Mouse (Mus musculus): ENCODE data around the gene Ehd1.
"Not testable (repeated sequence)": the region's sequence is repeated elsewhere in the genome, so short reads cannot be mapped to it uniquely, and the experiment has no call there.

Ehd1 gene

GRCm38 (mm10) chr19:6279481-6280144 lies 3.1 kb downstream of the Ehd1 start:
- DNase-seq (ENCODE audit: low read depth, low spot score): no peak

- no peak for DNase-seq (ENCODE audit: low read depth, low spot score)
Observed at GRCm38 (mm10) chr19:6280554-6280953, 4.0 kb downstream of the Ehd1 start.

- DNase-seq (ENCODE audit: low read depth, low spot score): no peak
Observed at GRCm38 (mm10) chr19:6281122-6282020, 4.8 kb downstream of the Ehd1 start.

GRCm38 (mm10) chr19:6283001-6283400 lies 6.5 kb downstream of the Ehd1 start:
- DNase-seq (ENCODE audit: low read depth, low spot score): no peak

GRCm38 (mm10) chr19:6284502-6284901 lies 8.0 kb downstream of the Ehd1 start:
- DNase-seq (ENCODE audit: low read depth, low spot score): no peak

- DNase-seq (ENCODE audit: low read depth, low spot score): no peak
Observed at GRCm38 (mm10) chr19:6285226-6285625, 8.7 kb downstream of the Ehd1 start.

GRCm38 (mm10) chr19:6285632-6286433 lies 9.3 kb downstream of the Ehd1 start:
- no peak for DNase-seq (ENCODE audit: low read depth, low spot score)

GRCm38 (mm10) chr19:6286434-6287401 lies 10.2 kb downstream of the Ehd1 start:
- no peak for DNase-seq (ENCODE audit: low read depth, low spot score)

GRCm38 (mm10) chr19:6288236-6288894 lies 11.8 kb downstream of the Ehd1 start:
- DNase-seq (ENCODE audit: low read depth, low spot score): no peak

- no peak for DNase-seq (ENCODE audit: low read depth, low spot score)
Observed at GRCm38 (mm10) chr19:6289696-6290238, 13.2 kb downstream of the Ehd1 start.

- DNase-seq (ENCODE audit: low read depth, low spot score): not testable (repeated sequence)
Observed at GRCm38 (mm10) chr19:6290720-6291116, 14.2 kb downstream of the Ehd1 start.

GRCm38 (mm10) chr19:6291117-6291781 lies 14.7 kb downstream of the Ehd1 start:
- no peak for DNase-seq (ENCODE audit: low read depth, low spot score)

GRCm38 (mm10) chr19:6292262-6292661 lies 15.7 kb downstream of the Ehd1 start:
- DNase-seq (ENCODE audit: low read depth, low spot score): no peak

- DNase-seq (ENCODE audit: low read depth, low spot score): no peak
Observed at GRCm38 (mm10) chr19:6294301-6294700, 17.8 kb downstream of the Ehd1 start.

GRCm38 (mm10) chr19:6296551-6297210 lies 20.2 kb downstream of the Ehd1 start:
- DNase-seq (ENCODE audit: low read depth, low spot score): no peak

GRCm38 (mm10) chr19:6297641-6298040 lies 21.1 kb downstream of the Ehd1 start:
- no peak for DNase-seq (ENCODE audit: low read depth, low spot score)

GRCm38 (mm10) chr19:6299003-6299402 lies 22.5 kb downstream of the Ehd1 start:
- no peak for DNase-seq (ENCODE audit: low read depth, low spot score)

GRCm38 (mm10) chr19:6299450-6300267 lies 23.1 kb downstream of the Ehd1 start:
- no peak for DNase-seq (ENCODE audit: low read depth, low spot score)
